Mouse (Mus musculus): Measurements from ENCODE around the gene Tns1.
A peak's percentile ranks its signal among the peaks of the same experiment; 100 is the strongest.
"Not testable (repeated sequence)": the region's sequence is repeated elsewhere in the genome, so short reads cannot be mapped to it uniquely, and the experiment has no call there.

The Tns1 gene

DNA sequence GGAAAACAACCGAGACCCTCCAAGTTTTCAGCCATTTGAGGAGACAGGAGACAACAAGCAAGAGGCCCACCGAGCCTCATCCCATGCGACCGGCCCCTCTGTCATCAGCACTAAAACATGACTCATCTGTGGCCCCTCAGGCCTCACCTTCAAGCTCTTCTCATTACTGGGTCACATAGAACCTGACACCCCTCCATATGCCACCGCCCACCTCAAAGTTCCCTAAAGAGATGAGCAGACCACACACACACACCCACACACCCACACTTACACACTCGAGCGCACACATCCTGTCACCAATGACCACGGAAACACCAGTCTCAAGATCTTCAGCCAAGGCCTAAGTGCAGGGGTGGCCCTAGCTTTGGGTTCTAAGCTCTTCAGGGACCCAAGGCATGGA, 213.5 kb downstream of the Tns1 start:
- DNase-seq (ENCODE audit: low spot score) = no peak

- no peak for DNase-seq (ENCODE audit: low spot score)
These were observed 214.1 kb downstream of the Tns1 start for GRCm38 (mm10) chr1:73910111-73910510.

DNA sequence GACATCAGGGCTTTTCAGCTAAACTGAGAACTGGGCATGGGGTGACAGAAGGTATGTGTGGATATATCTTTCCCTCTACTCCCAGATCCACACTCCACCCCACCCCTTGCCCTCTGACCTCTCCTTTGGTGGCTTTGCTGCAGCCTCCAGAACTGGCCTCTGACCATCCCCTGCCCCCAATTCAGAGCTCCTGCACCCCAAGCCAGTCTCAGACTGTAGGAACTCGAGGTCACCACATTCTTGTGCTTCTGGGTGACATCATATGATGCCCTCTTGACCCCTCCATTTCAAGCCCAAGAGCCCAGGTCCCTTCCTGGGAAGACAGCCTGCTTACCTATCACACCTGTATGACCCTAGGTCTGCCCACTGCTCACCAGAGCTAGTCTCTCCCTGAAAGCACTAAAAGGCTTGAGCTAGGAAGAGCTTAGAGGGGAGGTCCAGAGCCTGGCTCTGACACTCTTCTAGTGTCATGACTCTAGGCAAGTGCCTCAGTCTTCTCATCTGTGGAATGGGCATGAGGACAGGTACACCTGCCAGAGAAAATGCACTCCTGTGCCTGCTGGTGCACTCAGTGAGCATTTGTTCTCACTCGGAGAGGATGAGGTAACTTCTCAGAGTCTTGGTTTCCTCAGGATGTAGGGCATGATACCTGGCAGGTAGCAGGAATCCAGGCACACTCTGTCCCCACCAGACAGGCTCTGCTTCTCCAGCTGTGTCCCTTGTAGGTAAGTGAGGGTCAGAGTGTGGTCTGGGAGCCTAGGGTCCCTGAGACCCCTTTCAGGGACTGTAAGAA, 214.9 kb downstream of the Tns1 start:
- DNase-seq (ENCODE audit: low spot score) = no peak

DNA sequence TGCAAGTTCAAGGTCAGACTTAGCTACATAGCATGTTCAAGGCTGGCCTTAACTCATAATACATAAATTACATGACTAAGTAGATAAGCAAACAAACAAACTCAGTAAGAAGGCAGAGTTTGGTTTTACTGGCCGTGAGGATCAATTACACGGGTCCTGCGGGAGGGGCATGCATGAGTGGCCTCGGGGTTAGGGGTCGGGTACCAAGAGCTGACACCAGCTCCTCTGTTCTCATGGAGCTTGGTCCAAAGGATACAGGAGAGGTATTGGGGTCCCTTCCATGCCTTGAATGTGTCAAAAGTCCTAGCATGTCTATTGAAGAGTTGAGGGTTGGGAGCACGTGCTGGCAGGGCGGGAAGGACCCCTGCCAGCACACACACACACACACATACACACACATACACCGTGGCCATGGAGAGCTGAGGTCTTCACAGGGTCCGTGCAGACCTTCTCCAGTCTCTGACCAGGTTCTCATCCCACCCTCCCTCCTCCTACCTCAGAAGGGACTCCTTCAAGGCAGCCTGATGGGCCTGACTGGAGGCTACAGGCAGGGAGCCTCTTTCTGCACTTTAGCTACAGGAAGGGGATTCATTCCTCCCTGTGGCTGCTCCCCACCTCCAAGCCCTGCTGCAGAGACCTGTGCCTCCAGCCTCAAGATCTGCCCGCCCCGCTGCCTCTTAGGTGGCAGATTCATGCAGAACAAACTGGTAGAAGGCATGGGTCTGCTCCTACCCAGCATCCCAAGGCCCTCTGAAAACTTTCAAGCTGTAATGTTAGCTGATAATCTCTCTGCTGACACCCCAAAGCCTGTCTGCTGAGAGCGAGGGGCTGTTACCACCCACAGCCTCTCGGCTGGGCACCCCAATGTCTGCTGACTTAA, 215.9 kb downstream of the Tns1 start:
- no peak for DNase-seq (ENCODE audit: low spot score)

- DNase-seq (ENCODE audit: low spot score) = no peak
These were observed 217.1 kb downstream of the Tns1 start for GRCm38 (mm10) chr1:73907166-73907565.

DNA sequence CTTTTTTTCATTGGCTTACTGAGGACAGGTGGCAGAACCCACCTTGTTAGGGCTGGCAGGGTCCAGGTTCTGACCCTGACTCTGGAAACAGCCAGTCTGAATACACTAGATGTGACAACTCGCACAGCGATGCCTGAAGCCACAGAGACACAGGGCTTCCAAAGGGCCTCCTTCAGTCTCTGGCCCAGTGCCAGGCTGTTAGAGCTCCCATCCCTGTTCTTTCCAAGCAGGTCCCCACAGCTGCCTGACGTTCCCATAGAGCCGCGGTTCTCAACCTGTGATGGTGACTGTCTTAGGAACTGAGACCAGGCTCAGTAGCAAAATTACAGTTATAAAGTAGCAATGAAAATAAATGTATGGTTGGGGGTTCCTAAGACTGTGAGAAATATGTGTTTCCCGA, 217.9 kb downstream of the Tns1 start:
- DNase-seq (ENCODE audit: low spot score) = no peak

- DNase-seq (ENCODE audit: low spot score) = no peak
These were observed 218.4 kb downstream of the Tns1 start for GRCm38 (mm10) chr1:73905811-73906190.

DNA sequence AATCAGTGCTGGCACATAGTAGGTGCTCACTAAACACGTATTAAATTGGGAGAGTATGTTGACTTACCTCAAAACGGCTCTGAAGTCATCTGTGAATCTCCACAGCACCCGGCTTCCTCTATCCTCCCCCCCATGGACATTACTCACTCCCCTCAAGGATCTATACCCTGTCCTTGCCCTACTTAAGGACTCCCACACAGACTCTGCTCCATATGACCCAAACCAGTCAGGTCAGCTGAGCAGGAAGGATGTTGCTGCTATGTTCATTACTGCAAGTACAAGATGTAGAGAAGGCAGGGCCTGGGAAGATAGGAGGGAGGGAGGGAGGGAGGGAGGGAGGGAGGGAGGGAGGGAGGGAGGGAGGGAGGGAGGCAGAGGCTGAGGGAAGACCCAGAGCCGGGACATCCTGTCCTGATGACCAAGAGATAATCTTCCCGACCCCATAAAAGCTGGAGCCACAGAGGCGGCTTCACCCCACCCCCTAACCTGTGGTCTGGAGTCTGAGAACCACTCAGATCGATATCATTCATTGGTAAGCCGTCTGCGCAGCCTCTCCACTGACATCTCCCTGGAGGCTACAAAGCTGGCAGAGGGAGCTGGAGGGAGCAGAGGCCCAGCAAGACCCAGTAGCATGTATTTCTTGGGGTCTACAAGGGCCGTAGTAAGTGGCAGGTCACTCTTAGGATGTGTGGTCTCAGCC, 219.0 kb downstream of the Tns1 start:
- DNase-seq (ENCODE audit: low spot score) = no peak

DNA sequence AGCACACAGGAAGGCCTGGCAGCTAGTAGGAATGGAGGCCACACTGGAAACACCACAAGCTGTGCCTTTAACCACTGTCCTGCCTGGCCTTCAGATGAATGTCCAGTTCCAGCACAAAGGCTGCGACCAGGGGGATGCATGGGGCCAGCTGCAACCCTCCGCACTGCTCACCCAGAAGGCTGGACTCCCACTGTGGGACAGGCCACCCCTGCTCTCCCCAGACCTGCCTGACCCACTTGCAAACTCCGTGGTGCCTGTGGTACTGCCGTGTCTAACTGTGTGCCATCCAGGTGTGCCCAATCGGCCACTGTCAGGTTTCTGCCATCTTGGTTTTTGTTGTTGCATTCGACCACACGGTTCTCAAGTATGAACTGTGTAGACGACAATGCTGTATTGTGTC, 219.6 kb downstream of the Tns1 start:
- DNase-seq (ENCODE audit: low spot score) = no peak

- no peak for DNase-seq (ENCODE audit: low spot score)
These were observed 221.2 kb downstream of the Tns1 start for GRCm38 (mm10) chr1:73903035-73903434.

DNA sequence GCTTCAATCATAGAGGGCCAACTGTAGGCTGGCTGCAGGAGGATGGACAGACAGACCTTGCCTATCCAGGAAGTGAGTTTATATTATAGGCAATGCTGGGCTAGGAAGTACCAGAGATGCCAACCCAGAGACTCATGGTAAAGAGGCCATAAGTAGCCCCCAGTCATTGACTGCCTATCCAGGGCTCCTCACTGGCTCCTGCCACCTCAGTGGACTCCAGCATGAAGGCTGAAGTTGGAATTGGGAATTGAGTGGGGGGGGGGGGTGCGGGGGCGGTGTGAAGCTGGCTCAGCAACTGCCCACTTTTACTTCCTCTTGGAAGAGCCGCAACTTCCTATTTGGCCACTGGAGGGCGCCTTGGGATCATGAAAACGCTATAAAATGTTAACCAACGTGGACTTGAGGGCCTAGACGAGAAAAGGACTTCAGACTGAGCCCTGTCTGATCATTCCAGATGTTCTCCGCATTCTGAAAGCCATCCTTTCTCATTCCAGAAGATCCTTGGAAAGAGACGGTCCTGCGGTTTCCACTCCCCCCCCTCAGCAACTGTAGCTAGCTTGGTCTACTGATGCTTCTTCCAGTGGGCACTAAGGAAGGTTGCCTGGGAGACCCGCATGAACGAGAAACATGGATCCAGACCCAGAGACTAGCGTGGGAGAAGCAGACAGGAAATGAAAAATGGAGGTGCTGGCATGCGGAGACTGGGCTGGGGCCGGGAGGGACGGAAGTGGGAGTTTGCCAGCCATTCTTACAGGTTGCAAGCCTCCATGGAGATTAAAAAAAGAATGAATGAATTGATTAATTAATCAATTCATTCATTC, 221.9 kb downstream of the Tns1 start:
- peak; percentile 85 for DNase-seq (ENCODE audit: low spot score)

DNA sequence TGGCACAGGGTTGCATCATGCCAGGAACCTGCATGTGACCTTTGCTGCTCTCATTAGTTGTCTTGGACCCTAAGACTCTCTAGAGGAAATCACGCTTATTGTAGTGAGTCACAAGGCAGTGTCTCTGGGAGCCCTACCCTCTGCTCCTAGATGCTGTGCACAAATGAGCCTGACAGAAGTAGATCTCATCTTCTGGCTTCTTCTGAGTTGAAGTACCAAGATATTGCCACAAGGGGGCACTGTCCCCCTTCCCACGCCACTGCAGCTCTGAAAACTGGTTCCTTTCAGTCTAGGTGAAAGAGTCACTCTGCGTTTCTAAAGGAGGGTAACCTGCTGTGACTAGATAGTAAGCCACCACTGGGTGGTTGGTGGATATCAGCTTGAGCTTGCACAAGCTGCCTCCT, 222.8 kb downstream of the Tns1 start:
- DNase-seq (ENCODE audit: low spot score) = peak; percentile 82

GRCm38 (mm10) chr1:73895451-73895850, 228.8 kb downstream of the Tns1 start:
- not testable (repeated sequence) for DNase-seq (ENCODE audit: low spot score)

GRCm38 (mm10) chr1:73880731-73881130, 243.5 kb downstream of the Tns1 start:
- DNase-seq (ENCODE audit: low spot score) = no peak

DNA sequence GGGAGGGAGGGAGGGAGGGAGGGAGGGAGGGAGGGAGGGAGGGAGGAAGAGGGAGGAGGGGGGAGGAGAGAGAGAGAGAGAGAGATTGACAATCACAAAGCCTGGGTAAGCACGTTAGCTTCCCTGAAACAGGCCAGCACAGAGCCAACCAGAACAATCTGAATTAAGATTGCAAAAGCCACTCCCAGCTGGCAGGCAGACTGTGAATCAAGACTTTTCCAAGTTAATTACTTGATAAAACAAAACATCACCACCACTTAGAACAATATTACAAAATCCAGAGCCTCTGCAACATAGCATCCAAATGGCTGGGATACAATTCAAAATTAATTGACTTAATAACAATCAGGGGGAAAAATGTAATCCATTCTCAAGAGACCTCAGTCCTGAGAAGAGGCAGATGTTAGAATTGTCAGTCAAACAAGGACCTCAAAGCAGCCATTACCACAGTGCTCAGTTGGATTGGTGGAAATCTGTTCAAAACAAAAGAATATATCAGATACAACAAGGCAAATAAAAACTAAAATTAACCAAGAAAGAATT, 248.5 kb downstream of the Tns1 start:
- no peak for DNase-seq (ENCODE audit: low spot score)

DNA sequence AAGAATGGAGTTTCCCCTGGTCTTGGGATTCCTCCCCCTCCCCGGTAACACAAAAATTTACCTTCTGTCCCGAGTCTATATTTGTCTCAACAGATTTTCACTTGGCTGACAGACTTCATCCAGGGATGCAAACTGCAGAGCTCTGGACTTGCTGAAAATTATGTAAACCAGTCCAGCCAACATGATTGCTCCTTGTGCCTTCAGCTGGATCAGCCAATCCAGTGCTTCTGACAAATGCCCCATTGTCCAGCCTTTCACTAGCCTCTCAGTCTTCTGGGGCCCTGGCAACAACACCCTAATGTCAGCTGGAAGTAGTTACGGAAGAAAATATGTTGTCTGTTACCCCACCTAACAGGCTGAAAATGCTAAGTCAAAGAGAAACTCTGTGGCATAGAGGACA, 259.9 kb downstream of the Tns1 start:
- DNase-seq (ENCODE audit: low spot score) = no peak

GRCm38 (mm10) chr1:73863074-73863431, 261.2 kb downstream of the Tns1 start:
- DNase-seq (ENCODE audit: low spot score) = no peak

- peak; percentile 90 for DNase-seq (ENCODE audit: low spot score)
These were observed 261.8 kb downstream of the Tns1 start for GRCm38 (mm10) chr1:73862323-73863073.

GRCm38 (mm10) chr1:73860421-73860820, 263.8 kb downstream of the Tns1 start:
- no peak for DNase-seq (ENCODE audit: low spot score)

Measured in embryo, embryonic 10 days (tissue).